Mouse (Mus musculus): ENCODE results near the gene Slc5a12.

The Slc5a12 gene

GRCm38 (mm10) chr2:110596932-110597331, at the start of gene Slc5a12:
TSS of gene Slc5a12 (plus strand) at chr2:110597298.
- no peak for DNase-seq (ENCODE audit: low spot score in 2 of 2)

GRCm38 (mm10) chr2:110556098-110556497, 41.0 kb upstream of the Slc5a12 start:
- no peak for DNase-seq (ENCODE audit: low spot score in 2 of 2)

GRCm38 (mm10) chr2:110562621-110563020, 34.5 kb upstream of the Slc5a12 start:
- no peak for DNase-seq (ENCODE audit: low spot score in 2 of 2)

GRCm38 (mm10) chr2:110564673-110565627, 32.1 kb upstream of the Slc5a12 start:
- DNase-seq (ENCODE audit: low spot score in 2 of 2), result peak; percentile 3 to 52

GRCm38 (mm10) chr2:110586692-110587091, 10.4 kb upstream of the Slc5a12 start:
- no peak for DNase-seq (ENCODE audit: low spot score in 2 of 2)

GRCm38 (mm10) chr2:110590007-110590406, 7.1 kb upstream of the Slc5a12 start:
- no peak for DNase-seq (ENCODE audit: low spot score in 2 of 2)

- no peak for DNase-seq (ENCODE audit: low spot score in 2 of 2)
These were observed 4.8 kb upstream of the Slc5a12 start for GRCm38 (mm10) chr2:110592276-110592675.

GRCm38 (mm10) chr2:110644358-110644757, 47.3 kb downstream of the Slc5a12 start:
- no peak for DNase-seq (ENCODE audit: low spot score in 2 of 2)

GRCm38 (mm10) chr2:110644846-110645245, 47.7 kb downstream of the Slc5a12 start:
- no peak for DNase-seq (ENCODE audit: low spot score in 2 of 2)

GRCm38 (mm10) chr2:110663329-110663728, 66.2 kb downstream of the Slc5a12 start:
- no peak for DNase-seq (ENCODE audit: low spot score in 2 of 2)

- no peak for DNase-seq (ENCODE audit: low spot score in 2 of 2)
These were observed 74.0 kb downstream of the Slc5a12 start for GRCm38 (mm10) chr2:110671071-110671624.

Data from heart, adult 9 months (tissue).